Mouse (Mus musculus) granulocyte monocyte progenitor cell, adult 5-6 weeks (primary cell): ENCODE results near the gene Ppm1h. TPM values are rescaled to one million over a fixed set of nuclear protein-coding genes. Genes with fewer than 3 reads are reported as not detected.
"Not testable (repeated sequence)": the region's sequence is repeated elsewhere in the genome, so short reads cannot be mapped to it uniquely, and the experiment has no call there.

Experiments
- ATAC-seq: replicated peaks from 2 replicates; pipeline ENCODE4 v1.8.0; 2016; ENCODE audit warnings: mild to moderate bottlenecking, moderate TSS enrichment, inconsistent platforms; ENCODE audit not compliant: poor library complexity, severe bottlenecking
- total RNA-seq, 2 experiments: library from RNA; stranded (forward) in 1 of 2; stranded (reverse) in 1 of 2; fragments of 200-712, 200-1000 nt in 1 of 2; fragments of >200 nt in 1 of 2; fragmentation: Nextera tagmentation in 1 of 2; gene quantifications; 2 replicates each; pipeline ENCODE4 v1.2.3; 2014 to 2017

The Ppm1h gene
- total RNA-seq, 2 experiments from 2014 or later = 25.0 to 37.0 TPM

- peak; percentile 98 for ATAC-seq
Measured at GRCm38 (mm10) chr10:122944888-122945287, 266.3 kb downstream of the Ppm1h start.

DNA sequence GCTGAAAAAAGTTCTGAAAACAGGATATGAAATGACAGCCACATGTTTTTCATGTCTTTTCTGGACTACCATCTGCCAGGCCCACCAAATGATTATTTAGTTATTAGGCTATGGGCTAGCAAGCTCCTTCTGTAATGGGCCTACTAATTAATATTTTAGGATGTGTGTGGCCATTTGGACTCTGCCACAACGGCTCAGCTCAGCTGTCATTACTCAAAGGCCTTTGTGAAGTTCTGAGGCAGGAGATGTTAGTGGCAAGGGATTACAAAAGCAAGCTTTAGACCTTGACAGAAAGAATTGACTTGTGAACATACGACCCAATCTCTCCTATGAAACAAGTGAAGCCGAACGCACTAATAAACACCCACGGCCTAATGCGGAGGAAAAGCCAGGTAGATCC, 272.4 kb downstream of the Ppm1h start:
- no peak for ATAC-seq

- ATAC-seq = no peak
Measured at GRCm38 (mm10) chr10:122953576-122953975, 275.0 kb downstream of the Ppm1h start.

- no peak for ATAC-seq
Measured at GRCm38 (mm10) chr10:122957918-122958317, 279.4 kb downstream of the Ppm1h start.

DNA sequence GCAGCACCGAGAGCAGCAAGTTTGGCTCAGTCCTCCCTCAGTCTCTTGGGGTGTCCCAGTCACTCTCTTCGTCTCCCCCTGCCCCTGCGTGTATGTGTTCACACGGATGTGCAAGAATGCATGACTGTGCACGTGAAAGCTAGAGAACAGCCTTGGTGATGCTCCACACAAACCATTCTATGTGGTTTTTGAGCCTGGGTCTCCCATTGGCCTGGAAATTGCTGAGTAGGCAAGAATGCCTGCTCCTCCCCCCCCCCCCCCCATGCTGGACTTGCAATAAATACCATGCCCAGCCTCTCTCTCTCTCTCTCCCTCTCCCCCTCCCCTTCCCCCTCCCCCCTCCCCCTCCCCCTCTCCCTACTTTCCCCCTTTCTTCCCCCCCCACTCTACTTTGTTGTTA, 280.1 kb downstream of the Ppm1h start:
- no peak for ATAC-seq

DNA sequence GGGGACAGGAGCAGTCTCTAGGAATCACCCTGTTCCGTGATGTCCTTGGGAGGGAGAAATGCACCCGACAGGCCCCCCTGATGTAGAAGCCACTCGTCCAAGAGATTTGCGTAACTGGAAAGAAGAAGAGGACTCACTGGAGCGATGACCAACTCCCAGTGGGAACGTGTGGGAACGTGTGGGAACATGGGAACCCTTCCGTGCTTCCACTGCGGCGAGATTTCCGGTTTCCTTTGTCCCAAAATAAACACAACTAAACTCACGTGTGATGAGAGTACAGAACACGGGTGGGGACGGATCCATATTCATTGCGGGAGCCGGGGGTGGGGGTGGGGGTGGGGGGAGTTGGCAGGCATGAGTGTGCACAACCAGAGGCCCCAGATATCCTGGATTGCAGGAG, 281.7 kb downstream of the Ppm1h start:
- no peak for ATAC-seq

GRCm38 (mm10) chr10:122960738-122961137, 282.2 kb downstream of the Ppm1h start:
- no peak for ATAC-seq

GRCm38 (mm10) chr10:122961494-122961893, 282.9 kb downstream of the Ppm1h start:
- ATAC-seq = no peak

DNA sequence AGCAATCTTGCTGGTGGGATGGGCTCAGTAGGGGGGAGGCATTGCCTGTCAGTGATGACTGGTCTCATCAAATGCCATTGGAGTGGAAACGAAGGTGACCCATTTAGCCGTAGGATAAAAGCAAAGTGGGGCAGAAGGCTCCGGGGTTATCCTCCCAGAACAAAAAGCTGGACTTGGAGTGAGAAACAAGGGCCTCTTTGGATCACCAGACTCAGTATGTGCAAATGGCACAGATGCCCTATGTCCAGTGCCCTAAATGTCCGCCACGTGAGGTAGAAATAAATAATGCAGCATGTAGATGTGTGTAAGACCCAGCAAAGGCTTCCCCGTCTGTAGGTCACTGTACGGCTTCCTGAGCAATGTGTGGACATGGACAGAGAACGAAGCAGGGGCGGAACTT, 284.1 kb downstream of the Ppm1h start:
- ATAC-seq = no peak

DNA sequence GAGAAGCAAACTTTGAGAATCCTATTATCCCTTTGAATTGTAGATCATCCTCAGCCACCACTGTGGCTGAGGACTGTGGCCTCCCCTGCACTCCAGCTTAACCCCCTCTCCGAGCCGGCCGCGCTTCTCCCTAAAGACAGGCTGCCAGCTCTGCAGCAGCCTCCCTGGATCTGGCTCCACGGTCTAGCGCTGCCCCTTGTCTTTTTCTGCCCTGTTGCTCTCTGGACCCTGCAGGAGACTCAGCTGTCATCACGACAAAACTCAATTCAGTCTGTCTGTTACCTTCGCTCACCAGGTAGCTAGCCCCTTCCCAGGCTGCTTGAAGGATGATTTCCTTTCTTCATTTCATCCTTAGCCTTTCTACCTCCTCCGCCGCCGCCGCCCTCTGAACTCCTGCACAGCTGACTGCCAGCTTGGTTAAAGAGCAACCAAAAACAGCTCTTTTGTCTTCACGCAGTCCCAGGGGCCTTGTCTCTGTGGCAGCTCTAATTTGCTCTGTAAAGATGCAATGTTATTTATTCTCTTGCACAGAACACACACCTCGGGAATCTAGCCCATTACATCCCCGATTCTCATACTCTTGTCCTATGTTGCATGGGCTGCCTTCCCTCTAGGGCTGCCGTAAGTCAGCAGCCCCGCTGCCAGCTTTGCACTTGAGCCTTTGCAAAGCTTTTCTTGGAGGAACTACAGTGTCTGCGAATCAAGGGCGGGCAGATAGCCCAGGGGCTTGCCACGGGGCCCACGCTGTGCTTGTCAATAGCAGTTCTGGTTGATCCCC, 285.1 kb downstream of the Ppm1h start:
- ATAC-seq = peak; percentile 50

- ATAC-seq = no peak
Measured at GRCm38 (mm10) chr10:122964241-122964636, 285.7 kb downstream of the Ppm1h start.

- ATAC-seq = not testable (repeated sequence)
Measured at GRCm38 (mm10) chr10:122965650-122966049, 287.1 kb downstream of the Ppm1h start.

DNA sequence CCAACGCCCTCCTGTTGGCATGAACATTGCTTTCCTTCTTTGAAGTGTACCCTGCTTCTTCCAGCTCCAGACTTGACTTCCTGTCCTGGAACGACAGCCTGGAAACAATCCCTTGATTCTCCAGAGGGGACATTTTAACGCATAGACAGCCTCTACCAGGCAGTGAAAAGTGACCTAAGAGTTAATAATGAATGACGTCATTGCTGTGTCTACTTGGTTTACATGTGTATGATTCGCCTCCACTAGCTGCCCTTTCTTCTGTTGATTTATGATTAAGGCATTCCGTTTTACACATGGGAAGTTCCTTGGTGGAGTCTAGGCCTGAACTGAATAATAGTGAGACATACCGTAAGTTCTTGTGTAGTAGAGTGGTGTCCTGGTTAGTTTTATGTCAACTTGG, 287.9 kb downstream of the Ppm1h start:
- ATAC-seq = no peak

GRCm38 (mm10) chr10:122970188-122970587, 291.6 kb downstream of the Ppm1h start:
- ATAC-seq = peak; percentile 86

DNA sequence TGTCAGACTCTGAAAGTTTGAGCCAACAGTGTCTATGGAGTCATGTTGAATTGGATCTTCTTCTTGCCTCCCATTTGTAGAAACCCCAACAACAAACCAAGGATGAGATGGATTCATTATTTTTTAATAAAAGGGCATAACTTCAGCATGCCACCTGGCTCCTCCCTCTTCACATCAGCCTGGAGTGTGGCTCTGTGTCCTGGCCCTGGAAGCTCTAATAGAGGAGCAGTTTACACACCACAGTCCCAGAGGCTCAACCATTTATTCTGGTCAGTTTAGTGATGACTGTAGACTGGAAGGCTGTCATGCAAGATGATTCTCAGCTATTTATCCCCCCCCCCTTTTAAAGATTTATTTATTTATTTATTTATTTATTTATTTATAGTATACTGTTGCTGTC, 294.7 kb downstream of the Ppm1h start:
- ATAC-seq = no peak

DNA sequence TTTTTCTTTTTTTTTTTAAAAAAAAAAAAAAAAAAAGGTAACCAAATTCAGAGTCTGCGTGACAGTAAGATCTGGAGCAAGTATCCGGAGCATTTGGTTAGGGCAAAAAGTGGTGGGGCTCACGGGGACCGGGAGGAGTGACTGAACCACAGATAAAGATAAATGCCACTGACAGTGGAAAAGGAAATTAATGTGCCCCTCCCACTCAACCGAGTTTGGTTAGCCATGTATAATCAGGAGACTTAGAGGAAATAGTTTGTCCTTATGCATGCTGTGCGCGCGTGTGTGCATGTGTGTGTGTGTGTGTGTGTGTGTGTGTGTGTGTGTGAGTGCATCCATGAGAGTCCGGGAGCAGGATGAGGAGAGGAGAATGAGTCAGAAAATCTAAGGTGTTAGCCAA, 297.5 kb downstream of the Ppm1h start:
- ATAC-seq = peak; percentile 44

DNA sequence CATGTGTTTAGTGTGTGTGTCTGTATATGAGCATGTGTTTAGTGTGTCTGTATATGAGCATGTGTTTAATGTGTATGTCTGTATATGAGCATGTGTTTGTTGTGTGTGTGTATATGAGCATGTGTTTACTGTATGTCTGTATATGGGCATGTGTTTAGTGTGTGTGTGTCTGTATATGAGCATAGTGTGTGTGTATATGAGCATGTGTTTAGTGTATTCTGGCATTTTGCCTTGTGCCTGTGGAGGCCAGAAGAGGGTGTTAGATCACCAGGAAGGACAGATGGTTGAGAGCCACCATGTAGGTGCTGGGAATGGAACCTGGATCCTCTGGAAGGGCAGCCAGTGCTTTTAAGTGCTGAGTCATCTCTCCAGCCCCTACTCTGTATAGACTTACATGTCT, 300.8 kb downstream of the Ppm1h start:
- ATAC-seq = no peak

- ATAC-seq = no peak
Measured at GRCm38 (mm10) chr10:122980123-122980522, 301.6 kb downstream of the Ppm1h start.

- peak; percentile 13 for ATAC-seq
Measured at GRCm38 (mm10) chr10:122982909-122983578, 304.5 kb downstream of the Ppm1h start.

DNA sequence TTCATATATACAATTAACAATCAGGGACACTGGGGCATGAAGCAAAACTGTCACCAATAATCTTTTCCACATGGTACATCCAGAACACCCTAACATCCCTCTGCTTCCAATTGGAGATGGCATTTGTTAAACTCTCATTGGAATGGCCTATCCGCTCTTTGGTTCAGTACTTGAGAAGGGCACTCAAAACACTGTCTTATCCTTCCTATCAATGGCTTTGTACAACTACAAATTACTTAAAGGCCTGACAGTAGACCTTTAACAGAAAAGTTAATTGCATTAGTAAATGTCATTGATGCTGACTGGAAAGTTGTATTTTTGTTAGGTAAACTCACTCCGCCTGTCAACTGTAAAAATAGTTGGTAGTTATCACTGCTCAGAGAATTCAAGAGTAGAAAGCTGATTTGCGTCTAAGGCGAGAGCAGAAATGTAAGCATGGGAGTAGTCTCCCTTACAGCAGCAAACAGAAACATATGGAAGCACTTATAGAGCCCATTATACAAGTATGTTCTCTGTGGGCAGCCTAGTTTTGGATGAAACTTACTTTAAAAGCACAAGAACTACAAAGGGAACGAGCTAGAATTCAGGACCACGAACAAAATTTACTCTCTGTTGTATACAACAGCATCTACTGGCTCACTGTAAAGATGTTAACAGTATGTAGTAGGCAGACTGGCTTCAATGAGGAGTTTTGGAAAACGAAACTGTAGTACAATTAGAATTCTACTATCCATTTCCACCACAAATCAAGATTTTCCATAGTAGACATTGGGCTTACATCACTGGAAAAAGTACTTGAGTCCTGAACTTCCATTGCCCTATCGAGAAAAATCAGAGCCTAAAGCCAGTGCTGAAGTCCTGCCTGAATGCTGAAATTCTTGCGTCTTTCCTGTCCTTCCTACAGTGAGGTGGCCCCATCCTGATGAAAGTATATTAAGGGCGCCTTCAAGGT, 305.3 kb downstream of the Ppm1h start:
- ATAC-seq = no peak
